Mouse (Mus musculus): ENCODE measurements around the gene Tpcn2.

The Tpcn2 gene

DNA sequence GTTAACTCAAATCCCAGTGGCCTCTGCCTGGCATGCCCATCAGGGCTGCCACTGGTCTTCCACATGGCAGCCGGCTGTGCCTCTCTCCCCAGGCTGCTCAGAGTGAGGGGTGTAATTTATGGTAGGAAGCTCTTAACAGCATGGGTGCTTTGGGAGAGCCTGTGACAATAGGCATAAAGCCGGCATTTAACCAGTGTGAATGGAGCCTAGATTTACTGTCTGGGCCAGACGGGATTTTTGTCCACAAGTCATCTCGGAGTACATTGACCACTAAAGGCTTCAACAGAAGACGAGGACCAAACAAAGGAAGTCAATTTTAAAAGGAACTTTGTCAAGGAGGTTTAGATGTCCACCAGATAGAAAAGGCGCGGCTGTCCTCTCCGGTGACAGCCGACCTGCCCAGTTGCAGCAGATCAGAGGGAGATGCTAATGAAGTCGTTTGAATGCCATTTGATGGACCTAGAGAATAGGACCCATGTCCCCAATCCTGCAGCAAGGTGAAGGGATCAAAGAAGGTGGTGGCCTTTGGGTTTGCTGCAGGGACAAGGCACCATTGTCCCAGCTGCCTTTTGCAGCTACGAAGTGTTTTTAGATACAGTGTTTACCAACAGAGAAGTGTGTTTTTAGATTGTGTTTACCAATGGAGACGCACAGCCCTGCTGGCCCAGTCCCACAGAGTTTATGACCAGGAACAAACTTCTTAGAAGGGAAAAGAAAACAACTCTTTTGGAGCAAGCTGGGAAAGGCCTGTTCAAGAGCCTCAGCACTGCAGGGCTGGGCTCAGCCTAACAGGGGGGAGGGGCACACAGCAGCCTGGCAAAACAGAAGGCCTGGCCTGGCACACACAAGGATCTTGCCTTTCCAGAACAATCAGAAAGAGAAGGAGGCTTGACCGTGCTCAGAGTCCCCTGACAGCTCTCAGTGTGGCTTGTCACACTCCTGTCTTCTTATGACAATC is 124.2 kb downstream of the Tpcn2 start:
- in situ Hi-C loops (cut with MseI, MboI) = no loop called here

DNA sequence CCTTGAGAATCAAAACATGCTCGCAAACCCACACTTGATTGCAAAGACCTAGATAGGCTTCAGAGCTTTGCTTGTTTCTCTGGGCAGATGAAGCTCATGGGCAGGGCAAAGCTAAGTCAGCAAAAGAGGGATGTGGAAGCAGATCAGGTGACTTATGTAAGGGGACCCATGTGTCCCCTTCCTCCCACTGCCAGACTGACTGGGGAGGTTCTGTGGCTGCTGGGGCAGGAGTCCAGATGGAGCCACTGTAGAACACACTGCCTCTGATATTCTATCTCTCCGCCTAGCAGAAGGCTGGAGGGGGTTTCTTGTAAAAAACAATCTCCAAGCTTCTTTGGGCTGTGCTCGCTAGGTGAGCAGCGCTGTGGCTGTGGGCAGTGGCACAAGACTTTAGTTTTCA is 128.1 kb downstream of the Tpcn2 start:
- in situ Hi-C loops (cut with MseI, MboI) = no loop called here

DNA sequence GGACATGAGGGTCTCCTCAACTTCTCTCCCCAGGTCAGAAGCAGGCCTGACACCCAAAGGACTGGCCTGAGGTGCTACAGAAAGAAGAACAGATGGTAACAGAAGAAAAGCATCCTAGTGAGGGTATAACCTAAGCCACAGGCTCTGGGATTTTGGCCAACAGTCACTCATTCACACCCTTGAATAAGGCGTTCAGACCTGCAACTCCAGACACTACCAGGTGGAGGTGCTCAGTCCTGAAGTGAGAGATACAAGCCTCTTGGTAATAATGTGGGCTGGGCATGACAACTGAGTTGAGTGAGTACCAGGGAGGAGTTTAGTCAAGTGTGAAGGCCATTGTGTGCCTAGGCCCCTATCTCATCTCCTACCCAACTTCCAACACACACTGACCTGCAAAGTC is 129.7 kb downstream of the Tpcn2 start:
- in situ Hi-C loops (cut with MseI, MboI) = no loop called here

DNA sequence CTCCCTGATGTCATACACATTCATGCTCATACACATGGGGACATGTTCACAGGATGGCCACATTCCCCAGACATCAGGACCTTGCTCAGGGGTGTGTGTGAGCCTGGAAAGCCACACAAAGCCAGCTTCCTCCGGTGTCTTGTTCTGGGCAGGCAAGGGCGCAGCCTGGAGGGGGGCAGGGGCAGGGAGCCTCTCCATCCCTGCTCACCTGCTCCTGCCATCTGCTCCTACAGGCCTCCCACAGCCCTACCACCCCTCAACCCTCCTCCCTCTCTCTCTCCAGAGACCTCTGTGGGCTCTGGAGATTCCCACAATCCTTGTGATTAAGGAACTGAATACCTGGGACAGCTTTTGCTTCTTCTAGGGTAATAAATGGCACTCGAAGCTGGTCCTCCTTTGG is 132.0 kb downstream of the Tpcn2 start:
- in situ Hi-C loops (cut with MseI, MboI) = no loop called here

DNA sequence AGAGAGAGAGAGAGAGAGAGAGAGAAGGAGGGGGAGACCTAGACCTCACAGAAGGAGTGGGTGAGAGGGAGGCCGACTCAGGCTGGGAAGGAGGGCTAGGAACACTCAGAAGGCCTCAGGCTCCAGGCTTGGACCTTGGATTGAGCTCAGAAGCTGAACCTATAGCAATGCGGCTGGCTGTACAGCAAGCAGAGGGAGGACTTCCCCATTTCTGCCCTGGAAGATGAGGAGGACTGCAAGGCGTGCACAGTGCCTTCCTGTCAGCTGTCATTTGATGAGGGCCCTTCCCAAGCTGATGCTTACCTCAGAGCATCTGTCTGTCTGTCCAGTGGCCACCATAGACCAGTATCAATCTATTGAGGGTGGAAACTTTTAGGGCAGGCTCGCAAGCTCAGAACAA is 134.9 kb downstream of the Tpcn2 start:
- in situ Hi-C loops (cut with MseI, MboI) = no loop called here

DNA sequence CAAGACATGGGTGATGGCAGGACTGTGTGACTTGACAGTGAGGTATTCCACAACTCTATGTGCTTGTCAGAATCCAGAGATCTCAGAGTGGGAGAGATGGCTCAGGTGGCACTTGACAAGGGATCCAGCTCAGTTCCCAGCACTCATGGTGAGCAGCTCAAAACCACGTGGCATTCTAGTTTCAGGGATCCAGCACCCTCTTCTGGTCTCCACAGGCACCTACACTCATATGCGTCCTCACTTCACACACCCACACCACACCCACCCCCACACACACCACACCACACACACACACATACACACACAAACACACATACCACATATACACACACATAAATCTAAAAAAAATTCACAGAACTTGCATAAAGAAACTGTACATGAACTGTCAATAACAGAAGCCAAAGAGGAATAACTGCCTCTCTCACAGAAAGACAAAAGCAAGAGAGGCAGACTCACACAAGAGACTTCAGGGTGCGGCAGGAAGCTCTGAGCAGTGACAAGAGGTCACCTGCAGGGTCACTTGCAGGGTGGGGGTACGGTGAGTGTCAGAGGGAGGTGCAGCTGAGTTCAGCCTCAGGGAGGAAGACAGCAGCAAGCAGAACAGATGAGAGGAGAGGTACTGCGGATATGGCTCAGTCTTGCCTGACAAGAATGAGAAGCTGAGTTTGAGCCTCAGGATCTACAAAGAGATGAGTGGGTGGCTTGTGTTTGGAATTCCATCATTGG is 135.7 kb downstream of the Tpcn2 start:
- in situ Hi-C loops (cut with MseI, MboI) = no loop called here

DNA sequence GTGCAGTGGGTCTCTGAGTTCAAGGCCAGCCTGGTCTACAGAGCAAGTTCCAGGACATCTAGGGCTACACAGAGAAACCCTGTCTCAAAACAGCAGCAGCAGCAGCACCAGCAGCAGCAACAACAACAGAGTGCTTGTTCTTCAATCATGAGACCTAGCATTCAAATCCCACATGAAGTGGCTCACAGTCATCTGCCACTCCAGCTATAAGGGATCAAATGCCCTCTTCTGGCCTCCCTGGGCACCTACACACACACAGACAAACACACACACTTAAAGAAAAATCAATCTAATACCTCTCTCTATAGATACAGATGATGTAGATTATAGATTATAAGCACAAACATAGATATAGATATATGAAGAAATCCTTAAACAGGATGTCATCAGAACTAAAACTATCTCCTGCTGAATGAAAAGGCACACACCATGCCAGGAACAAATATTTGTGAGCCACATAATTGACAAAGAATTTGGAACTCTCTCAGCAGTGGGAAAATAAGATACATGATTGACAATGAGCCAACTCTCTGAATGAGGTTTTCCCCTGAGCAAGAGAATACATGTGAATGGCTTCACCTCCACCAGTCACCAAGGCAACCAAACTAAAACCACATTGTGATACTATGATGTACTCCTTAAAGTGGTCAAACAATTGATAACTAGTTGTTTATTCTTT is 137.4 kb downstream of the Tpcn2 start:
- in situ Hi-C loops (cut with MseI, MboI) = no loop called here

DNA sequence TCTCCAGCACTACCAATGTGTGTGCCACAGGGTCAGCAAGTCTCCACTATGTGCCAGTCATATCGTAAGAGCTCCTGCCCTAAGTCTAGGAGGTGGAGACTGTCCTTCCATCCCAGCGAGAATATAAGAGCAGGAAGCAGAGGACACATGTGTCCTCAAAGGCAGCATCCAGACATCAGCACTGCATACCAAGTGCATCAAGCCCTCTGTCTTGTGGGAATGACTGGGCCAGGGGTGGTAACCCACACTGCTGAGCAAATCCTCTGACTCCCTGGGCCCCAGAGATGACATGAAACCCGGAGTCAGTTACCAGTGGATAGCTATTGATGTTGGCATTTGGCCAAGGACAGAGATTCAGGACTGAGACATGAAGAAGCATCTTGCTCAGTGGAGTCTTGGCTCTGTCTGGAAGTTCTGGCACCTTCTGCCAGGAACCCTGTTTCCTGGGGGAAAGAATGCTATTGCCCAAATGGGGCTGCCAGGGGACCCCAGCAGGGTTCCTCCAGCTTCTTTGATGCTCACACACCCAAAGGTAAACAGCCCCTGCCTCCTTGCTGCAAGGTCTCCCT is 140.2 kb downstream of the Tpcn2 start:
- in situ Hi-C loops (cut with MseI, MboI) = no loop called here

DNA sequence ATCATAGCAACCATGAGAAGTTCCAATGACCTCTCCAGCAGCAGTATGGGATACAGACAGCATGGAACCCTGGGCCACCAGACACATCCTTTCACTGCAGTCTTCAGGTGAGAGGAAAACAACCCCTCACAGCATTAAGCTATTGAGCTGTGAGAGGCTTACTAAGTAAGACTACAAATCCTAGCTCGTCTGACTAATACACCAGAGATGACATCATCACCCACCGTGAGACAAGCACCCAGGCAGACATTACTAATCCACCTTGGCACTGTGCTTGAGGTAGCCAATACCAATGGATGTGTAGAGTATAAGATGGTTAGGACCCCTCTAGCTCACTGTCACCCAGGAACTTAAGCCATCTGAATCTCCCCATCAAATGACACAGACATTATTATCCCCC is 143.2 kb downstream of the Tpcn2 start:
- in situ Hi-C loops (cut with MseI, MboI) = no loop called here

DNA sequence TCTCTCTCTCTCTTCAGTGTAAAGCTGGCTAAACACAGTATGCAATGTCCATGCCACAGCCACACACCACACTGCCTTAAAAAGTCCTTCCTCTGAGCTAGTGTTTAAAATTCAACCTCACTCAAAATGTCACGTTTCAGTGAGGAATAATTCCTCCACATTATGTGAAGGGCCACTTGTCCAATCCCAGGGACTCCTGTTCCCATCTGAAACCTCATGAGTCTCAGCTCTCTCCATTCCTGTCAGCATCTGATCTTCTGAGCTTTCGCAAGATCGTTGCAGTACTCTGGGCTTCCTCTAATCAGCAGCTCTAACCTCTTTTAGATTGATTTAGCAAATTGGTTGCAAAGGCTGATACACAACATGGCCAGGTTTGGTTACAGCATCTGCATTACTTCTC is 144.2 kb downstream of the Tpcn2 start:
- in situ Hi-C loops (cut with MseI, MboI) = no loop called here

DNA sequence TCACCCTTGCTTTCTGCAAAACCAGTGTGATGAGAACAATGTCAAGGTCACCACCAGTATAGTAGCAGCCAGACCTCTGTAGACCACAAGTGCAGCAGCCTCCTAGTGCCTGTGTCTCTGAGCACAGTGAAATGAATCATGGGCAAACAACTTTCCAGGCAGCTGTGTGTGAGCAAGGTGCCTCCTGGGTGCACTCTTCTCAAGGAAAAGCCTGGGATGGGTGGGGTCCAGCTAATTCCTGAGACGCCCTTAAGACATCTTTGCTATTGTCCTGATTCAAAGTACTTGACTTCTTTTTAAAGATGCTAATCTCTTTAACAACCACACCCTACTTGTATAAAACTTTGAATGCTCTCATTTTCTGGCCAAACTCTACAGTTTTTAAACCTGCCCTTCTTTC is 144.7 kb downstream of the Tpcn2 start:
- in situ Hi-C loops (cut with MseI, MboI) = no loop called here

DNA sequence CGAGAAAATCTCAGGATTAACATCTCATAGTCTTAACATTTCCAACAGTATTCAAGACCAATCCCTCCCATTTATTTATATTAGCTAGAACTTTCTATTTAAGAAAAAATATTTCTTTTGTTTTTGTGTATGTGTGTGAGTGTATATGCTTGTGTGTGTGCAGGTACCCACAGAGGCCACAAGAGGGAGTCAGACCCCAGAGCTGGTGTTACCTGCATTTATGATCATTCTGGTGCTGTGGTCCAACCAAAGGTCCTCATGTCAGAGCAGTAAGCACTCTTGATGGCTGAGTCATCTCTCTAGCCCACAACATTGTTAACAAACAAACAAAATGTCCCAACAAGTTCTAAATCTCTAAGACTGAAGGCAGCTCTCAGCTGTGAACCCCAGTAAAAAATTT is 145.9 kb downstream of the Tpcn2 start:
- in situ Hi-C loops (cut with MseI, MboI) = no loop called here

DNA sequence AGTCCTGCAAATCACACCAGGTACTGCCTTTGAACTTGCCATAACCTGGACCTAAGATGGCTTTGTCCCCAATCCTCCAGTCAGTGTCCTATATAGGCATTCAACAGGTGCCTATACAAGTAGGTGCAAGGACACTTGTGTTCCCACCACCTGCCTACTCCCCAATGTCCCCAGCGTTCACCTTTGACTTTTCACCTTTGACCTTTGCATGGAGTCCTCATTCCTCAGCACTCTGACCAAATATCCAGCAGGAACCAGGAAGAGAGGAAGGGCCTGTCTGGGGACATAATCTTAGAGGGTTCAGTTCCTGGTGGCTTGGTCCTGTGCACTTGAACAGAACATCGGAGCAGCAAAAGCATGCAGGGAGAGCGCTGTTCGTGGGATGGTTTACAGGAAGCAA is 147.0 kb downstream of the Tpcn2 start:
- in situ Hi-C loops (cut with MseI, MboI) = no loop called here
